Mouse (Mus musculus) forebrain, postnatal 0 days (tissue): ENCODE results near the gene Phf1. TPM values are rescaled to one million over a fixed set of nuclear protein-coding genes. Genes with fewer than 3 reads are reported as not detected.

Experiments
- ATAC-seq: fragments of 200-750 bp; cut with Nextera tagmentation; 2 replicates; pipeline ENCODE4 v1.8.0; 2017; ENCODE audit warnings: mild to moderate bottlenecking, moderate library complexity
- DNase-seq: peaks from one replicate; pipeline ENCODE4 v3.0.0-alpha.2; 2015
- H3K27ac ChIP-seq: fragments of 300-500 bp; sonication (generic); 2 replicates; pipeline ENCODE4 v1.5.1; 2014; ENCODE audit warnings: low read depth, mild to moderate bottlenecking, antibody characterized with exemption, low read length, moderate library complexity, mixed read lengths
- H3K27me3 ChIP-seq: fragments of 300-500 bp; sonication (generic); 2 replicates; pipeline ENCODE4 v1.6.1; 2014; ENCODE audit warnings: mild to moderate bottlenecking, low read length, mixed read lengths; ENCODE audit not compliant: insufficient read depth
- H3K36me3 ChIP-seq: fragments of 300-500 bp; sonication (generic); 2 replicates; pipeline ENCODE4 v1.6.1; 2014; ENCODE audit warnings: mild to moderate bottlenecking, moderate library complexity; ENCODE audit not compliant: insufficient read depth
- H3K4me1 ChIP-seq: fragments of 300-500 bp; sonication (generic); 2 replicates; pipeline ENCODE4 v1.6.1; 2014; ENCODE audit warnings: antibody characterized with exemption; ENCODE audit not compliant: insufficient read depth
- H3K4me2 ChIP-seq: fragments of 300-500 bp; sonication (generic); 2 replicates; pipeline ENCODE4 v1.6.1; 2014; ENCODE audit warnings: low read depth, mild to moderate bottlenecking, moderate library complexity
- H3K4me3 ChIP-seq: fragments of 300-500 bp; sonication (generic); 2 replicates; pipeline ENCODE4 v1.5.1; 2014; ENCODE audit warnings: low read depth, low read length, mixed read lengths
- H3K9ac ChIP-seq: fragments of 300-500 bp; sonication (generic); 2 replicates; pipeline ENCODE4 v1.6.1; 2014; ENCODE audit warnings: mild to moderate bottlenecking
- H3K9me3 ChIP-seq: fragments of 300-500 bp; sonication (generic); 2 replicates; pipeline ENCODE4 v1.6.1; 2016; ENCODE audit warnings: low read length
- CTCF ChIP-seq: sonication (generic); IDR thresholded peaks from 2 replicates; pipeline ENCODE4 v1.5.1; 2016; ENCODE audit warnings: antibody characterized with exemption, control low read depth, low read depth
- WGBS: fragments of 180-500 bp; shearing (Covaris S2); extraction: QIAGEN DNeasy Blood & Tissue Kit; methylation state at CpG from one replicate; pipeline ENCODE4 v1.1.7; 2014; 5-methylcytosine and 5-hydroxymethylcytosine counted together
- polyA plus RNA-seq: library from polyadenylated mRNA; unstranded; fragments of >200 nt; fragmentation: Nextera tagmentation; extraction: Ambion mirVana; gene quantifications from 2 replicates; pipeline ENCODE4 v1.2.1, GENCODE M21; 2015
- total RNA-seq: library from RNA; depleted of rRNA; stranded (reverse); fragments of >200 nt; gene quantifications from 2 replicates; pipeline ENCODE4 v1.2.3, GENCODE M21; 2014

The Phf1 gene
- total and polyA plus RNA-seq, 2 experiments from 2014 or later, result 24.1 to 35.4 TPM

- Histone ChIP-seq H3K27me3 (no peaks in the 10 kb centered on the region), H3K9me3 (no peaks in the 10 kb centered on the region), H3K9ac (no peak overlapping the region), H3K4me1 (no peaks in the 10 kb centered on the region), H3K4me3 (no peak overlapping the region), H3K27ac (no peak overlapping the region), H3K36me3 (peaks cover 91% of the 10 kb centered on the region), H3K4me2 (no peak overlapping the region)
- 81% methylated on average over 5 of the region's 5 CpGs for WGBS
- no peak for TF ChIP-seq CTCF
- ATAC-seq (no peak), DNase-seq (no peak)
These were observed 26.0 kb downstream of the Phf1 start for GRCm38 (mm10) chr17:26958880-26959279.

GRCm38 (mm10) chr17:26959815-26960214 lies 27.0 kb downstream of the Phf1 start:
- H3K9ac ChIP-seq, result no peak overlapping the region
- no peaks in the 10 kb centered on the region for H3K27me3 ChIP-seq
- DNase-seq, result no peak
- no peak overlapping the region for H3K4me3 ChIP-seq
- TF ChIP-seq CTCF, result no peak
- no peak for ATAC-seq
- no peaks in the 10 kb centered on the region for H3K9me3 ChIP-seq
- peaks cover 95% of the 10 kb centered on the region for H3K36me3 ChIP-seq
- no peaks in the 10 kb centered on the region for H3K4me1 ChIP-seq
- no peak overlapping the region for H3K4me2 ChIP-seq
- no peak overlapping the region for H3K27ac ChIP-seq
- WGBS, result 93% methylated on average over 4 of the region's 4 CpGs

GRCm38 (mm10) chr17:26961572-26962240 lies 28.9 kb downstream of the Phf1 start:
- Histone ChIP-seq H3K27ac (no peak overlapping the region), H3K4me2 (no peak overlapping the region), H3K4me3 (no peak overlapping the region), H3K27me3 (no peaks in the 10 kb centered on the region), H3K36me3 (peaks cover 95% of the 10 kb centered on the region), H3K4me1 (no peaks in the 10 kb centered on the region), H3K9ac (no peak overlapping the region), H3K9me3 (no peaks in the 10 kb centered on the region)
- no peak for DNase-seq
- no peak for ATAC-seq
- no peak for TF ChIP-seq CTCF
- WGBS, result 90% methylated on average over 21 of the region's 21 CpGs

- Histone ChIP-seq H3K27me3 (no peaks in the 10 kb centered on the region), H3K4me1 (no peaks in the 10 kb centered on the region)
- no peak for TF ChIP-seq CTCF
These were observed 34.1 kb downstream of the Phf1 start for GRCm38 (mm10) chr17:26966993-26967392.

GRCm38 (mm10) chr17:26967477-26967876 lies 34.6 kb downstream of the Phf1 start:
- Histone ChIP-seq H3K9me3 (no peaks in the 10 kb centered on the region), H3K4me1 (no peaks in the 10 kb centered on the region), H3K36me3 (peaks cover 75% of the 10 kb centered on the region), H3K4me3 (no peak overlapping the region), H3K27ac (no peak overlapping the region), H3K27me3 (no peaks in the 10 kb centered on the region), H3K4me2 (no peak overlapping the region), H3K9ac (no peak overlapping the region)
- WGBS, result 89% methylated on average over 6 of the region's 6 CpGs
- ATAC-seq, result no peak
- DNase-seq, result no peak
- TF ChIP-seq CTCF, result no peak

More at GRCm38 (mm10) chr17:26966993-26967392, 34.1 kb downstream of the Phf1 start:
- H3K4me2 ChIP-seq, result no peak overlapping the region
- WGBS, result 92% methylated on average over 11 of the region's 11 CpGs
- DNase-seq (no peak), ATAC-seq (no peak)
- H3K9ac ChIP-seq, result no peak overlapping the region
- no peaks in the 10 kb centered on the region for H3K9me3 ChIP-seq
- peaks cover 80% of the 10 kb centered on the region for H3K36me3 ChIP-seq
- no peak overlapping the region for H3K27ac ChIP-seq
- H3K4me3 ChIP-seq, result no peak overlapping the region

- H3K9ac ChIP-seq, result no peak overlapping the region
- H3K4me2 ChIP-seq, result no peak overlapping the region
- H3K36me3 ChIP-seq, result peaks cover 68% of the 10 kb centered on the region
- TF ChIP-seq CTCF, result no peak
- WGBS, result 81% methylated on average over 6 of the region's 6 CpGs
- ATAC-seq (no peak), DNase-seq (no peak)
- H3K4me3 ChIP-seq, result no peak overlapping the region
- H3K27me3 ChIP-seq, result no peaks in the 10 kb centered on the region
- H3K9me3 ChIP-seq, result no peaks in the 10 kb centered on the region
- no peak overlapping the region for H3K27ac ChIP-seq
- H3K4me1 ChIP-seq, result no peaks in the 10 kb centered on the region
These were observed 35.4 kb downstream of the Phf1 start for GRCm38 (mm10) chr17:26968200-26968611.

GRCm38 (mm10) chr17:26969257-26969656 lies 36.4 kb downstream of the Phf1 start:
- H3K4me2 ChIP-seq, result no peak overlapping the region
- H3K4me3 ChIP-seq, result no peak overlapping the region
- no peak for DNase-seq
- WGBS, result 89% methylated on average over 6 of the region's 6 CpGs
- no peak for TF ChIP-seq CTCF
- ATAC-seq, result no peak
- H3K27ac ChIP-seq, result no peak overlapping the region
- H3K4me1 ChIP-seq, result no peaks in the 10 kb centered on the region
- no peaks in the 10 kb centered on the region for H3K27me3 ChIP-seq
- no peaks in the 10 kb centered on the region for H3K9me3 ChIP-seq
- H3K36me3 ChIP-seq, result peaks cover 62% of the 10 kb centered on the region
- H3K9ac ChIP-seq, result no peak overlapping the region
